Mouse (Mus musculus): ENCODE data around the gene Gpr132.
A peak's percentile ranks its signal among the peaks of the same experiment; 100 is the strongest.
"Not testable (repeated sequence)": the region's sequence is repeated elsewhere in the genome, so short reads cannot be mapped to it uniquely, and the experiment has no call there.

The Gpr132 gene

DNA sequence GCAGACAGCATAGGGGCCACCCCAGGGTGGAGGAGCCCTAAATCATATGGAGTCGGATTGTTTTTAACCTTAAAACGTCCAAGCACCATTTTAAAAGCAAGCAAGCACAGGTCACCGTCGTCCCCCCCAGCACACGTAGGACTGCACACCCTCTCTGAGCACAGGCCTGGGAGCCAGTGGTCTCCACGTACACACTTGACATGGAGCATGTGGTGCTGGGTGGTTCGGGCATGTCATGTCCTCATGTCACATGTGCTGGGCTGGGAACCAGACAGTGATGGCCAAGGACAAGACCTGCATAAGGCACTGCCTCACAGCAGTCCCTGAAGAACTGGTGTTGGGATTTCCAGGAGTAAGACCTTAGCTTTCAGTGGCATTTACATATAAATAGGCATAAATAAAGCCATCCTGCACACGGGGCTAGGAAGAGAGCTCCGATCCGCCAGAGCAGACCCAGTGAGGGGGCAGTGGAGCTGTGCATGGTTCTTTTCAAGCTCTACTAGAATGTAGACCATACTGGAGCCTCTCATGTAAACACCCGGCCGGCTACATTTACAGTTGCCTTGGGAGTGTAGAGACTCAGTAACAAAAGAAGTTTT is 47.5 kb downstream of the Gpr132 start:
- DNase-seq (ENCODE audit: low read depth, low spot score): no peak

DNA sequence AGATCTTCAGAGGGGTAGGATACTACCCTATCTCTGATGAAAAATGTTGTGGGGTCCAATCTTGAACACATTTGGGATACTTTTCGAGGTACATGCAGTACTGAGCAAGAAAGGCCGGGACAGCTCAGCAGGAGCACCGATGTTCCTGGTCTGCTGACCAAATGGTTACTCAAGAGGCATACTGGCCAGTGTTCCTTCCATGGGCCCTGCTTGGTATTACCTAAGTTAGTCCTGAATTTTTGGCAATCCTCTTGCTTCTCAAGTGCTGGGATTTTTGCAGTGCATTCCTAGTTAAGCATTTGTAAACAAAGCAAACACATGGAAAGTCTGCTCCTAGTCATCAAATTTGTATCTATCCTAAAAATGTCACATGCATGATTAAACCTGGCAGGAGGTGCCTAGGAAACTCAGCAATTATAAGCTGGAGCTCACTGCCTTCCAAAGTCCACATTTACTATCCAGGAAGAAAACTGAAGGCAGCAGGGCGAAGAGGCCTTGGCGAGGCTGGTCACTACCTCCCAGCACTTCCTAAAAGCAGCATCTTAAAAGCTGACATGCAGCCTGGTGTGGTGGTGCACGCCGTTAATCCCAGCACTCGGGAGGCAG is 48.9 kb downstream of the Gpr132 start:
- DNase-seq (ENCODE audit: low read depth, low spot score): no peak

DNA sequence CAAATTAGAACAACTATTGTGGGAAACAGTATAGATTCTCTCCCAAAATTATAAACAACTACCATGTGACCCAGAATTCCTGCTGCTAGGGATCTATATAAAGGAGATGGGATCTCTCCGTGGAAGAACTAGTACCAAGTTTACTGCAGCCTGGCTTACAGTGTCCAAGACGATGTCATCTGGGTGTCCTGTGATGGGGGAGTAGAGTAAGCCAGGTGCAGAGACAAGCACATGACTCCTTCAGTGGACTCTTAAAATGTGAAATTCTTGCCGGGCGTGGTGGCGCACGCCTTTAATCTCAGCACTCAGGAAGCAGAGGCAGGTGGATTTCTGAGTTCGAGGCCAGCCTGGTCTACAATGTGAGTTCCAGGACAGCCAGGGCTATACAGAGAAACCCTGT is 51.2 kb downstream of the Gpr132 start:
- not testable (repeated sequence) for DNase-seq (ENCODE audit: low read depth, low spot score)

- DNase-seq (ENCODE audit: low read depth, low spot score): no peak
Measured at GRCm38 (mm10) chr12:112816294-112816693, 51.7 kb downstream of the Gpr132 start.

DNA sequence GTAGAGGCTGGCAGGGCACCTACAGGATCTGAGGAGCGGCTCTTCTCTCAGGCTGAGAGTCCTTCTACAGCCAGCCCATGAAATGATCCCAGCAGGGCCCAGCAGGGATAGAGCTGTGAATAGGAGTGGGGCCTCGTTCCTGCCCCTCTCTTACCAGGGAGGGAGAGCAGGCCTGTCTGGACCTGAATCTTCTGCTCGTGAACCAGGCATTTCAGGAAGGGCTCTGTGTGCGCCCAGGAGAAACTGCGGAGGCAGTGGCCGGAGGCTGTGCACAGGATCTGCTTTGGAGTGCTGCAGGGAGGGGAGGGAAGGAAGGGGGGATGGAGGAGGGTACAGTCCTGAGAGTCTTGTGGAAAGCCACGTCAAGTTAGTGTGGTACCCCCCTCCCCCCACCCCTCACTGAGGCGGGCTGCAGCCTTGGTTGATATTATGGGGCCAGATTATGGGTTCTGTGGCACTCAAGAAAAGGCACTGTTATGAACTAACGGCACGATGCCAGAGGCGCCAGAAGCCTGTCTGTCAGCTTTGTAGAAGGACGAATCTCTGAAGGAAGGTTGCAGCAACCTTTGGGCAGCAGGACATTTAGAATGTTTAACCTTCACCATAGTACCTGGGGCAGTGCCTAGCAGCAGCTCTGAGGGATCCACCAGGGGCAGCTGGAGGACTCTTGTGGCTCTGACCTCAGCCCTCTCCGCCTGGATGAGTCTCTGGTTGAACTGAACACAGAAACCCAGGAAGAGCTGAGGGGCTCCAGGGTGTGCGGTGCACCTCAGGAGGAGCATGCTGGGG is 53.2 kb downstream of the Gpr132 start:
- DNase-seq (ENCODE audit: low read depth, low spot score): no peak

- no peak for DNase-seq (ENCODE audit: low read depth, low spot score)
Measured at GRCm38 (mm10) chr12:112813370-112813769, 54.7 kb downstream of the Gpr132 start.

- no peak for DNase-seq (ENCODE audit: low read depth, low spot score)
Measured at GRCm38 (mm10) chr12:112810092-112810885, 57.7 kb downstream of the Gpr132 start.

GRCm38 (mm10) chr12:112809641-112810040 is 58.4 kb downstream of the Gpr132 start:
- DNase-seq (ENCODE audit: low read depth, low spot score): no peak

- DNase-seq (ENCODE audit: low read depth, low spot score): peak; percentile 83
Measured at GRCm38 (mm10) chr12:112808587-112809364, 59.3 kb downstream of the Gpr132 start, which contains the start of gene Clba1. Gene Clba1 (plus strand): TSS chr12:112808937.

GRCm38 (mm10) chr12:112808212-112808586 is 59.8 kb downstream of the Gpr132 start:
- DNase-seq (ENCODE audit: low read depth, low spot score): no peak

GRCm38 (mm10) chr12:112807796-112808195 is 60.2 kb downstream of the Gpr132 start:
- no peak for DNase-seq (ENCODE audit: low read depth, low spot score)

- no peak for DNase-seq (ENCODE audit: low read depth, low spot score)
Measured at GRCm38 (mm10) chr12:112806044-112806443, 62.0 kb downstream of the Gpr132 start.

- DNase-seq (ENCODE audit: low read depth, low spot score): no peak
Measured at GRCm38 (mm10) chr12:112804046-112804445, 64.0 kb downstream of the Gpr132 start.

- DNase-seq (ENCODE audit: low read depth, low spot score): no peak
Measured at GRCm38 (mm10) chr12:112802917-112803316, 65.1 kb downstream of the Gpr132 start.

- no peak for DNase-seq (ENCODE audit: low read depth, low spot score)
Measured at GRCm38 (mm10) chr12:112801864-112802846, 65.9 kb downstream of the Gpr132 start, which contains the start of gene Ahnak2. Gene Ahnak2 (minus strand): TSS chr12:112802657.
